9 mouse cellular contexts compared by ENCODE assay signal in genomic region chr10:5786923-5787322, GRCm38 (mm10). TPM values are rescaled to one million over a fixed set of nuclear protein-coding genes. Genes with fewer than 3 reads are reported as not detected.
DNase-seq lines count a peak whose midpoint lies in the region; ATAC-seq lines count a peak whose summit lies in the region.
"Had no signal": no experiment of that assay in that cellular context is flagged by ENCODE, and none has a peak within 500 bp of the region (broad histone marks: within the 10 kb centered on the region; RNA-seq: fewer than 3 reads in every experiment).

No protein-coding gene starts in this region.

- ATAC-seq in hindbrain, embryonic 16.5 days: peak; percentile 69; the same call in 1 of the 2 replicates
- no peak for ATAC-seq in hindbrain, embryonic 12.5 days (ENCODE audit: low FRiP score)
- no peak for ATAC-seq in monocyte, adult 5-6 weeks (replicated peaks; ENCODE audit: insufficient number of reproducible peaks, low FRiP score, low TSS enrichment, poor library complexity, severe bottlenecking)

- H3K9me3 ChIP-seq in hindbrain, embryonic 16.5 days (ENCODE audit: control insufficient read depth, low read length): no peaks in the 10 kb centered on the region
- H3K9me3 ChIP-seq in hindbrain, embryonic 12.5 days (replicated peaks): no peaks in the 10 kb centered on the region
- H3K9me3 ChIP-seq: embryonic facial prominence, embryonic 12.5 days had no signal

- H3K36me3 ChIP-seq in hindbrain, embryonic 16.5 days (ENCODE audit: control insufficient read depth, insufficient read depth, low read length): no peaks in the 10 kb centered on the region
- H3K36me3 ChIP-seq in hindbrain, embryonic 12.5 days: no peaks in the 10 kb centered on the region
- H3K36me3 ChIP-seq: embryonic facial prominence, embryonic 12.5 days had no signal

- H3K9ac ChIP-seq in hindbrain, embryonic 16.5 days (ENCODE audit: low read depth, low read length): no peak overlapping the region
- no peak overlapping the region for H3K9ac ChIP-seq in hindbrain, embryonic 12.5 days
- H3K9ac ChIP-seq: embryonic facial prominence, embryonic 12.5 days had no signal

- H3K27ac ChIP-seq in hindbrain, embryonic 16.5 days (ENCODE audit: low read depth, low read length): no peak overlapping the region
- H3K27ac ChIP-seq in hindbrain, embryonic 12.5 days: no peak overlapping the region
- H3K27ac ChIP-seq: embryonic facial prominence, embryonic 12.5 days had no signal

- WGBS in hindbrain, embryonic 16.5 days: 29% methylated on average over 4 of the region's 4 CpGs
- WGBS in hindbrain, embryonic 12.5 days: 36% methylated on average over 4 of the region's 4 CpGs

- intact Hi-C loops in gastrocnemius, postnatal 36 days (cut with DNase I): loop anchor here (5.0 kb wide), 1 partner anchor 190 kb away; no protein-coding TSS in a partner anchor

- no peak overlapping the region for H3K4me2 ChIP-seq in hindbrain, embryonic 16.5 days (ENCODE audit: low read length)
- no peak overlapping the region for H3K4me2 ChIP-seq in hindbrain, embryonic 12.5 days (replicated peaks)
- H3K4me2 ChIP-seq: embryonic facial prominence, embryonic 12.5 days had no signal

- H3K27me3 ChIP-seq in hindbrain, embryonic 16.5 days (replicated peaks; ENCODE audit: control insufficient read depth, insufficient read depth, low read length): no peaks in the 10 kb centered on the region
- no peaks in the 10 kb centered on the region for H3K27me3 ChIP-seq in hindbrain, embryonic 12.5 days
- H3K27me3 ChIP-seq: embryonic facial prominence, embryonic 12.5 days had no signal

- H3K4me3 ChIP-seq in hindbrain, embryonic 16.5 days (ENCODE audit: low read length): no peak overlapping the region
- no peak overlapping the region for H3K4me3 ChIP-seq in hindbrain, embryonic 12.5 days
- H3K4me3 ChIP-seq: embryonic facial prominence, embryonic 12.5 days had no signal

- peak; percentile 26 for DNase-seq in thymus, postnatal 14 days
- DNase-seq in thymus, postnatal 36 days: no peak
- DNase-seq in embryo, embryonic 10.5 days (ENCODE audit: low spot score): peak; percentile 50
- peak; percentile 43 for DNase-seq in mesoderm, embryonic 11.5 days (ENCODE audit: low read depth, low spot score)
- no peak for DNase-seq in gastrocnemius, postnatal 36 days

- no peaks in the 10 kb centered on the region for H3K4me1 ChIP-seq in hindbrain, embryonic 16.5 days (ENCODE audit: control insufficient read depth, insufficient read depth, low read depth, low read length)
- H3K4me1 ChIP-seq in hindbrain, embryonic 12.5 days: no peaks in the 10 kb centered on the region
- H3K4me1 ChIP-seq: embryonic facial prominence, embryonic 12.5 days had no signal

RNA-seq across cellular contexts. Expression of gene Fbxo5, which starts 18.5 kb away (rescaled TPM):
- polyA plus RNA-seq in hindbrain, embryonic 16.5 days (2015; fragmentation: Nextera tagmentation; extraction: Ambion mirVana): 14.3 and 17.4 TPM in 2 replicates
- polyA plus RNA-seq in hindbrain, embryonic 12.5 days (2016; fragmentation: Nextera tagmentation; extraction: Ambion mirVana): 46.5 and 49.0 TPM in 2 replicates
- under 1 TPM; 0.64 to 0.67 TPM for total RNA-seq in gastrocnemius, postnatal 36 days (2021)
- total RNA-seq in monocyte, adult 5-6 weeks (2017): 4.9 to 5.9 TPM (median 5.1 TPM) in 3 replicates

RNA-seq across cellular contexts. Expression of gene Mtrf1l, which starts 36.8 kb away (rescaled TPM):
- polyA plus RNA-seq in hindbrain, embryonic 16.5 days (2015; fragmentation: Nextera tagmentation; extraction: Ambion mirVana): 9.6 and 10.7 TPM in 2 replicates
- 11.6 and 12.5 TPM in 2 replicates for polyA plus RNA-seq in hindbrain, embryonic 12.5 days (2016; fragmentation: Nextera tagmentation; extraction: Ambion mirVana)
- 1 to 10 TPM; 4.0 to 7.0 TPM for total RNA-seq in gastrocnemius, postnatal 36 days (2021)
- 8.6 to 33.0 TPM (median 15.9 TPM) in 3 replicates for total RNA-seq in monocyte, adult 5-6 weeks (2017)

Comparison
In these comparisons a context has a peak if more than half of its experiments do, and no peak if none do; other contexts are left out.
1. DNase-seq: peak in thymus, postnatal 14 days (single experiment), embryo, embryonic 10.5 days (single experiment) and mesoderm, embryonic 11.5 days (single experiment); none in thymus, postnatal 36 days (0 of 2) and gastrocnemius, postnatal 36 days (0 of 2).